Mouse (Mus musculus) left cerebral cortex, adult 8-10 months (tissue): ENCODE results near the gene Ugp2. TPM values are rescaled to one million over a fixed set of nuclear protein-coding genes. Genes with fewer than 3 reads are reported as not detected.

Experiments
- DNase-seq, 2 experiments: peaks; one replicate each; pipeline ENCODE4 v3.0.0; 2022; ENCODE audit warnings: low spot score in 2 of 2
- total RNA-seq, 4 experiments: library from RNA; stranded (reverse); gene quantifications; 2 replicates each; pipeline ENCODE4 v1.2.4; 2022

Gene Ugp2
- total RNA-seq, result 10 to 100 TPM; 68.6 to 83.5 (median 78.2) TPM

DNA sequence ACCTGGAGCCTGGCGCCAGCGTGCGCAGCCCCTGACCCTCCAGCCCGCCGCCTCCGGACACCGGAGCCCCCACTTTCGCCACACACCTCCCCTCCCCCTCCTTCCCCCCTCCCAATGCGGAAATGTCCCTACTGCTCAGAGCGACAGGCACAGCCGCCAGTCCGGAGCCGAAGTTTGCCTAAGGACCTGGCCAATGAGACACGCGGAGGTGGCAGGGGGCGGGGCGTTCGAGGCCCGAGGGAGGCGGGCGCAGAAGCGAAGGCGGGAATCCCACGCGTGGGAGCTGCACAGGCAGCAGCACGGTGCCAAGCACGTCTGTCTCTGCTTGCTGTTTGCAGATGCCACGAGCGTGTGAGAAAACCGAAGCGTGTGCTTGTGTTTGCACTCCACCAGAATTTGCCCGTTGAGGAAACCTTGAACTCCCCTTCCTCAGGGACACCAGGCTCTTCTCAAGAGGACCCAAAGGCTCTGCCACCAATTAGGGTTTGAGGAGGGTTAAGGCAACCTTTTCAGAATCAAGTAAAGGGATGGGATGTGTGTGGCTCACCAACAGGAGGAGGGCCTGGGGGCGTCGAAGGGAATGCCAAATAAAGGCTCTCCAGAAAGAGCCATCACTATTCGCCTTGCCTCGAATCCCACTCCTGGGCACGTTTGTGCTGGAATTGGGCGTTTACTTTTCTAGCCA, at the start of gene Ugp2:
Ugp2 (minus strand) TSS at position 80 of the 685 bp plus-strand sequence.
- DNase-seq, result peak; percentile 96 to 98

DNA sequence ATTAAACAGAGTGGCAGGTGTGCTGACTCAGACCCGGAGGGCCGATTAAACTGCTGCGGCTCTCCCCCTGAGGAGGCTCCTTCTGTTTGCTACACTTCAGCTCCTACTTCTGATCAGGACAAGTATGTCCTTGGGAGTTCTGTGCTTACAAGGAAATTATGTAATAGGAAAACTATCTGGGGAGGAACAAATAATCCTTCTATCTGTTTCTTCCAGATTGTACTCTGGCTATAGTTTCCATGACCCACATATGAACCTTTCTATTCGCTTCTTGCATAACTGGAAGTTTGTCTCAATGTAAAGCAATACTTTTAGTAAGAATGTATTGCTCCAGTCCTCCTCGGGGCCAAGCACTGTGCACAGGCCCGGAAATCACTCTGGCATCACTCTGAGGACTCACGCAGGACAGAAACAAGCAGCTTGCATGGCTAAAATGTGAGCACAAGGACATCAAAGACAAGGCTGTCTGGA, 43.9 kb upstream of the Ugp2 start:
- no peak for DNase-seq

DNA sequence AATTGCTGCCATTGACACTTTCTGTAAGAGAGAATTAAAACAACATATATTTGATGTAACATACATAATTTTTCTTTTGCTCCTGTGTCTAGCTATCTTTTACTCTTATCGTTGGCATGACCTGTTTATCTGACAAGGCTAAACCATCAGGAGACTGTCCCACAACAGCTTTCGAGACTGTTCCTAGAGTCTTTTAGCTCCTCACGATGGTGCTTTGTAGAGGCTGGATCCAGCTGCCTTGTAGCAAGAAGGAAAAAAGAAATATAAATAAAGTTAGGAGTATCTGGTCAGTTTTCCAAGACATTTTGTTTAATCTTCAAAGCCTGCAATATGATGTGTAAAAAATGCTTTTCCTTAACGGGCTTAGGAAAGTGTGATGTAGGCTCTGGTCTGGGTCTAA, 35.7 kb upstream of the Ugp2 start:
- DNase-seq, result no peak

DNA sequence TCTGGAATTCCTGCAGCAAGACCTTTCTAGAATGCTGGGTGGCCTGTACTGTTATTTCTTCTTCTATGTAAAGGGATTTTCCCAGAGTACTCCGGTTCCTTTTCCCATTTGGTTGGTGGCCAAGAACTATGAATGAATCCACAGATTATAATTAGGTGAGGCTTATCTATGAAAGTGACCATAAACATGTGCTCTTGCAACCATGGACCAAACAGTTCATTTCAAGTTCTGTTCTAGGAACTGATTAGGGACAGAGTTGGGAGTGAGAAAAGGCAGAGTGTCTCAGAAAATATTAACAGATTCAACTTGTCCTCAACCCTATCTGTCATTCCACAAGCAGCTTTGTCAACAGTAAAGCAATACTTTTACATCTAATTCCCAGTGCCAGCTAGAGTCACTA, 35.1 kb upstream of the Ugp2 start:
- DNase-seq, result no peak

DNA sequence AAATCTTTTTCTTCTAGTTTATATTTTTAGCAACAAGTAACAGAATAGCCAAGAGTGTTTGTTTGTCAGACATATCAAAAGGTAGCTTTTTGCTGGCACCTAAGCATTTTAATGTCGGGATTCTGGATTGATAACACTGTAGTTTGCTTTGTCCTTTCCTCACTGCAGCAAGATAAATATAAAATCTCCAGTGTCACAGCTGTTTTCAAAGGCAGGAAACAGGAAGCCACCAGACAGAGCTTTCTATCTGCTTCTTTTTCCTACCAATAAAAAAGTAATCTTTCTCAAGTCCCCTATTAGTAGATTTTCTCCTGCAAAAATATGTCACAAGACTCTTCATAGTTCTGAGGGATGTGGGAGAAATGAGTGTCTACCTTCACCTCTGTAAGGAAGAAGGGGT, 32.9 kb upstream of the Ugp2 start:
- DNase-seq, result no peak

DNA sequence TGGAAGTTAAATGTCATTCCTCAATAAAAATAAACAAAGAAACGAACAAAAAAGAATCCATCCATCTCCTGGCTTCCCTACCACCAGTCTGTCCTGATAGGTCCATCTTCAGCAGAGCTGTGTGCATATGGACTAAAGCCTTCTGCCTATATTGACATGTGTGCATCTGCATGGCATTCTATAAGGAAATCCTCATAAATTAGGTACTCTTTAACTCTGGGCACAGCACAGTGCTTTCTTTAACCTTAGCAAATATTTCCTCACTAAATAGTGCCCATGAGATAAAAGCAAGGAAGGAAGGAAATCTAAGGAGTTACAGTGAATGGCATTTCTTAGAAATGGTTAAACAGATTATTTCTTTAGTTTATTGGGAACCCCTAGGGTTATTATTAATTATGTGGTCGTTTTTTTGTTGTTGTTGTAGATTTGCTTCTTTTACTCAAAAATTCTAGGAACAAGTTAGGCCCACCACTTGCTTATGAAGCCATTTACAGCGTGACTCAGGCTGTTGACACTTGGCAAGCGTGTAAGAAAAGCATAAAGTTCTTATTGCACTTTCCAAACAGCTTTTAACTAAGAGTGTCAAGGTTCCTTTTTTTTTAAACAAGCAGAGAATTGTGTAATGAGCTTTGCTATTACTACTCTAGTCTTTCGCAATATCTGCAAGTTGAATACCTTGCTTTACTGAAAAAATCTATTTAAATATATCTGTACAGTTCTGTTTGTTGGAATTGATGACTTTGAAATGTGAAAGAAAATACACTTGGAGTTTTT, 31.7 kb upstream of the Ugp2 start:
- DNase-seq, result no peak

DNA sequence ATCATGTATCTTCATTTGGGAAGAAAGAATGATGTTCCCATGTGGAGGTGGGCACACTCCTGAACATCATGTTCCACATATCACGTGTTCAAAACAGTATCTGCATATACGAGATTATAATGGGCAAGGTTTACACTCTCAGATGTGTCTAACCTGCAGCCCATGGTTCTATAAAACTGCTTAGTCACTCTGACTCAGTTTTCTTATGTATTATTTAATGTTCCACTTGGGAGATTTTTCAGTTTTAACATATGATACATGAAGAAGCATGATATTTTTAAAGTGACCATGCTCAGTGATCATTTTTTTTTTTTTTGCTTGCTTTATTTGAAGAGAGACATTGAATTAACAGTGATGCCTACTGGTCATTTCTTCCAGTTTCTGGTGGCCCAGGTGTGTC, 30.2 kb upstream of the Ugp2 start:
- no peak for DNase-seq

DNA sequence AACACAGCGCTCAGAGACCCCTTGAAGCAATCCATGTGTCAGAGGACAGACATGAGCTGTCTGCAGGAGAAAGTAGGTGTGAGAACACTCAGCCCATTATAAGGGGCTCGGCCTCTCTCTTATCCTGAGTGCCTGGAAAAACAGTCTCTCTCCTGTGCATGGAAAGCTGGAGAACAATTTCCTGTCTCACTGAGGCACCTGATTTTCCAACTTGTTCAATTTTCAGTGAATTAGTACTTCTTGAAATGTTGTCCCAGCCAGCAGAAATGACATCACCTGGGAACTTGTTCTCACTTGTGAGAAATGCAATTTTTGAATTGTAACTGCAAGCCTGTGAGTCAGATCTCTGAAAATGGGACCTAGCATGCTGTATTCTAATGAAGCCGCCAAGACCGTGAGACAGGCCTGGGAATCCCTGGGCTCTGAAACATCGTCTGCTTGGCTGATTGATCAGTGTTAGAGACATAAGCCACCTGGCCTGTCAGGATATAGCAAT, 28.2 kb upstream of the Ugp2 start:
- no peak for DNase-seq

DNA sequence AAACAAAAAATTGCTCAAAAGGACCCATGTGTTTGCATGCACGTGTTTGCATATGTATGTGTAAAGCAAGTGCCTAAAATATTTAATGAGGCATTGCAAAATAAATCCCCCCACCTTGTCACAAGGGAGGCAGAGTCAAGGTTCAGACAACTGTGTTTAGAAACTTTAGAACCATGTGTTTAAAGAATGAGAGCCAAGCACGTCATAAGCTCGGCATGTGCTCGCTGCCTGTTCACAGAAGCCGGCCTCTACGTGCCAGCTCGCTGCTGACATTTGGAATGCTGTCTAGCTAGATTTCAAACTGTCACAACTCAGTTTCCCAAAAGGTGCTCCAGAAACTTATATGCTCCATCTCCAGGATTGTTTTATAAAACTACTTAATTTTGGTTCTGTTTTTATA, 27.5 kb upstream of the Ugp2 start:
- DNase-seq, result no peak

DNA sequence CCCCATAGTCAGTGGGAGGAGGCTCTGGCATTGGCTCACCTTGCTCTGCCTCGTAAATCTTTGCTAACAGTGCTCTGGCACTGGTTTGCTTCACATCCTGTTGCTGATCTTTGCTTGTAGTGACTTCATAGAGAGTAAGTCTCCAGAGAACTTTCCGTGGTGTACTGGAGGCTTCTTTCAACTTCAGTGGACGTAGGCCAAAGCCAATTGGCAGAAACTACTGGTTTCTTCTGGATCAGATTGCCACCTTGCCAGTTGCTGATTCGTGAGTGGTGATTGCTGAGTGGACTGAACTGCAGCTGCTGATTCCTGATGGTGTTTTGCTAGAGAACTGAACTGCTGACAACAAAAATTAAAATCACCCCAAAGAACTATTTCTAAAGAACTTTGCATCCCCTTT, 15.8 kb upstream of the Ugp2 start:
- DNase-seq, result no peak

DNA sequence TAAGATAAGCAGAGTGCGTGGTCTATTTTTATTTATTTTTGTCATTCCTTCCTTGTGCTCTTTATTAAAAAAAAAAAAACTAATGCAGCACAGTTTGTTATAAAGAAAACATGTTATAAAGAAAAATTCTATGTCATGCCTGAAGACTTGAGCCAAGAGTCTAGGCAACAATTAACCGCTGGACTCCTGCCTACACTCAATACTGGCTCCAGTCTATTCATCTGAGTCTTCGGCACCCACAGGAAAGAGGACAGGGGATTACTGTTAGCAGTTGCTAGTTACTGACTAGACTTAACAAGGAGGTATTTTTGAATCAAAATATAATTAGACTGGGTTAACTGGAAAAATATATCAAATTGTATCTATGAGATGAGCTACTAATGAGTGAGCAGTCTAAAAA, 3.1 kb upstream of the Ugp2 start:
- no peak for DNase-seq

DNA sequence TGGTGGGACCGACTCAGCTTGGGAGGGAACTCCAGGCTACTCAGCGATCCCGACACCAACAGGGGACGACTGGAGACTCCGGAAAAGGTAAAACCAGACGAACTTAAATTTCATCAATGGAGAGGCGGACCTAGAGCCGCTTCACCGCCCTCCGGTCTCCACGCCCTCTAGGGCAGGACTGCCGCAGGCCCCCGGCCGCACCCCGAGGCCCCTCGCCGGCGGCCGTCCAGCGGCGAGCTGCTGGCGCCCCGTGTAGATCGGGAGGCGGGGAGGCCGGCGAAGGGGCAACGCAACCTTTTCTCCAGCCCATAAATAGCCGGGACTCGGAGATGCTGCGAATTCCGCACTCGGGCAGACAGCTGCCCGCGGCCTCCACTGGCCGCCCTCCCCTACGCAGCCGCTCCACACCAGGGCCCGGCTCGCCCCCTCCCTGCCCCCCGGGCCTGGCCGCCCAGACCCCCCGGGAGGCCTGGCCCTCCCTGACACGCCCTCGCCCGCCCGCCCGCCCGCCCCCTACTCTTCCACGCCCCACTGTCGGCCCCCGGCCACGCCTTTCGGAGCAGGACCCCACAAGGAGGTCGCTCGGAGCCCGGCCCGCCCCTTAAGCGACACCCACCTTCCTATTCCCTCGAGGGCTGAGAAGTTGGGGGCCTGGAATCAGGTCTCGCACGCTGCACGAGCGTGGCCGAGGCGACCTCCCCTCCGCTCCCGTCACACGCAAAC, 441 bp downstream of the Ugp2 start:
- DNase-seq, result peak; percentile 35 to 69

DNA sequence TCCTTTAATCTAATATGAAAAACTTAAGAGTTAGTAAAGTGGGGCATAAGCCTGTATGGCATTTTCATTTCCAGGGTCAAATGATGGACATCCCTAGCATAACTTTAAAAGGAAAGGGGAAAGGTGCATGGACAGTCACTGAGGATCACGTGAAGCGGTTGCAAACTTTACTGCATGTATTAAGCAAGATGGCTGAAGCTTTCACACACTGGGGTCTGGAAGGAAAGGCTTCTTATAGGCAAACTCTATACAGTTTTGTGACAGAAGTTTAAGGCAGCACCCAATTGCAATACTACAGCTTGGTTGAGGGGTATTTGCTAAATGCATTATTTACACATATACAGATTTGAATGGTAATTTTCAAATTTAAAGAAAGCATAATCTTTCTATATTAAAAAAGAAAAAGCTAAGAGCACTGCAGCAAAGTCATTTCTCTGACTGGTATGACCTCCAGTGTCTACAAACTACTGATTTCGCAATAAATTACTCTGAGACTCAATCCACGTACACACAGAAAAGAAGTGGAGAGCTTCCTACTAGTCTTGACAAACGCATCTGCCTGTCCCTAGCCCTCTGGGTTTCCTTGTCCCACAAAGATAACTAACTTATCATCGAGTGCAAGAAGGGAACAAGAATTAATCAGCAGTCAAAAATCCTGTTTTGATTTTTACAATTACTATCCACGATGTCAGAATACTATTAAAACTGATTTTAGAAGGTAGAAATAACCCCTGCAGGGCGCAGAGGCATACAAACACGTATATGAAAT, 1.6 kb downstream of the Ugp2 start:
- no peak for DNase-seq

DNA sequence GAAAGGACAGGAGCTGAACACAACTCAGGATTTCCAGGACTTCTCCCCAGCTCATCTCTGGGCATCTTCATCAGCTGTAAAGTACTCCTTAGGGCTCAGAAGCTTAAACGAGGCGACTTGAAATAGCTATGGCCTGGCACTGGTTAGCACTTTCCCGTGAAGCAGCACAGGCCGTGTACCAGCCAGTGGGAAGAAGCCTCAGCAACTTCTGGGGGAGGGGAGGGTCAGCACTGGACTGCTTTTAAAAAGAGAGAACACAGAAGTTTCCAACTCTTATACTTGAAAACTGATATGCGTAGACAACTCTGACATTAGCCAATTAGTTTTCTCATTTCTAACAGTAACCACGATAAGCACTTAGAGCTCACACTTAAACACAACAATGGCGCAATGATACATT, 2.5 kb downstream of the Ugp2 start:
- no peak for DNase-seq

DNA sequence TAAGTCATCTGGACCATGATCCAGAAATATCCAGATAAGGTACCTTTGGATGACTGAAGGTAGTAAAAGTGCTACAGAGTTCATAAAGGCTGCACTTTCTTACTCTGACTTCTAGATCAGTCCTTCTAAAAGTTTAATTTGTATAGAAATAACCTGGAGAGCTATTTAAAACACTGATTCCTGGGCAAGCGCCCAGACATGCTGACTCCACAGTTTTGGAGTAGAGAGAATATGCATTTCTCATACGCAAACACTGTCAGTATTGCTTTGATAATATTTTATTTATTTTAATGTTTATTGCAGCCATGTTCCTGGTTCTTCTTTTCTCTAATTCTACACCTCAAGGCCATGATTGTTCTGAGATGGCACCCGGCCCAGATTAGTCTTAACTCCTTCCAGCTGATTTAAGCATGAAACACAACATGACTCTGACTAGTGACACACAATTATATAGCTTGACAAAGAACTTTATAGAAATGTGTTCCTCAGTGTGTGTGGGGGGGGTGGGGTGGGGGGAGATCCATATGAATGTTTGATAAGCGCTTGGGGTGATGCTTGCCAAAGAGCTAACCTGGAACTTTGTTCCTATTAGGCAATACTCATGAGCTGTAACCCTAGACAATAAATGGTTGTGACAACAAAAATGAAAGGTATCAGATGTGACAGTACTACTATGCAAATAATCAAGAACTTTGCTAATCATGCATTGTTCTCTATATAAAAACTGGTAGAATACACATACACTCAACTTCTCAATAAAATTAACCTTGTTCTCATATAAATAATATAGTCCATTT, 7.7 kb downstream of the Ugp2 start:
- no peak for DNase-seq

DNA sequence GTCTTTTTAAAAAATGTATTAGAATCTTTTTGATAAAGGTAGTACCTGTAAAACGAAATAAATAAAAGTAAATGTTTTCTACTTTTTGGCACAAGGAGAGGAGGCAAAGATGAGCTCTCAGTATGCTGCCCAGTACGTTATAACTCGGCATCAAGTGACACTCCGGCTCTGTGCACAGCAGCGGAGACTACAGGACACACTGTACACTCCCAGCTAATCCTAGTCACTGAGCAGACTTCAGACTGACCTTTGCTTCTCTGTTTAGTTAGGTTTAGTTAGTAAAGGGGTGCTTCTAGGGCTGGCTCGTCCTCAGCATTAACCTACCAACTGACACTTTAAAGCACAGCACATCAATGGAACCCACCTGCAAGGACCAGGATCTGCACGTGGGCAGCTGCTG, 19.7 kb downstream of the Ugp2 start:
- DNase-seq, result no peak

DNA sequence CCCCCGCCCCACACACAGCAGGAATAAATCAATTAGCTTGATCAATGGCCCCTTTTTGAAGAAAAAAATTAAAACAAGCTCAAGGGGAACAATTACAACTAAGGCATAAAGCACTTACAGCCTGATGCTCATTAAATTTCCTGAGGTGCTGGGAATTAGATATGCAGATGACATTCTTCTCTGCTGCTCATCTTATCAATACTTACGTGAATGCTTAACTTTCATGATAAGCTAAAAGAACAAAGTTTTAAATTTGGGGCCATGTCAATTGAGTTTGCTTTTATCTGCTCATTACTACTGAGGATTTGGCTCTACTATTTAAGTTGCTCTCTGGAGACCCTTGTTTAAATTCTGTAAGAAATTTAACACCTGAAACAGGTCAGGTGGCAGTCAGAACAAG, 22.1 kb downstream of the Ugp2 start:
- DNase-seq, result no peak

DNA sequence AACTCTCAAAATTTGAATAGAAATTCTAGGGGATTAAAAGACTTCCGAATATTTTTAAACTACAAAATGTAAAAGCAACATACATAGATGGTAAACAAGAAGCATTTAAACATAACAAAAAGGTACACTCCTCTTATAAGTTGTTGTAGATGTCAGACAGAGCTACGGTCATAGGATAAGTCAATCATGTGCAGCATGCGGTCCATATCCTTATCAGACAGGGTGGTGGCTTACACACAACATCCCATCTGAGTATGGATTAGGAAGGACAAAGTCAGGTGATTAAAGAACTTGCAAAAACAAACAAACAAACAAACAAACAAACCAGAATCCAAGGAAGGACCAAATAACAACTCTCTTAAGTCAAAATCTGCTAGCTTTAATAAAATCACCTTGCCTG, 25.0 kb downstream of the Ugp2 start:
- no peak for DNase-seq

DNA sequence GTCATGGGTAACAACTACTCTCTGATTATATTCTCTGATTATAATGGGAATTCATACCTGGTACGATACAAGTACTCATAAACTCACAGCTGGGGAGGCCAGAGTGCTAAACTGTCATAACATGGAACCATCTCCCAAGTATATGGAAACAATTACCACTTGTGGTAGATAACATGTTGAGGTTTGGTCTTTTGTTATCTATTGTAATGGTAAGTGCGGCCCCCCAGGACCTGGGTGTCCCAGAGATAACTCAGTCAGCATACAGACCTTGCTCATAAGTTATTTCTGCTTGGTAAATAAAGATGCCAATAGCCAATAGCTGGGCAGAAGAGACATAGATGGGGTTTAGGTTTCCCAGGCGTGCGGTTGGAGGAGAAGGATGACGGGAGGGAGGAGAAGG, 27.5 kb downstream of the Ugp2 start:
- no peak for DNase-seq

DNA sequence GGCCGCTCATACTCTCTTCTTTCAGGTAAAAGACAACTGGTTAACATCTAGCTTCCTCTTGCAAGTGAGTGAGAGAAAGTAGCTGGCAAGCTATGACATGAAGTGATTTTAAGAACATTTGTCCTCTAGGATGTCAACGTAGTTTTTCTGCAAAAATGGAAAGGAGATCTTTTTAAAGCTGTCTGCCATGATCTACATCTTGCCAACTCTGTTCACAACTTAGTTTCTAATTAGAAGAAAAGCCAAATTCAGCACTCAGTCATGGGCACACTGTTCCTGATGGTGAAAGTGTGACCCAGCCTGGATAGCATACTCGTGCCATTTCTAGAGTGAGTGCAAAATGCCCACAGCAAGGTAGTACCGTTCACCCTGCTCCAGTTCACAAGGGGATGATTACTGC, 31.9 kb downstream of the Ugp2 start:
- no peak for DNase-seq

DNA sequence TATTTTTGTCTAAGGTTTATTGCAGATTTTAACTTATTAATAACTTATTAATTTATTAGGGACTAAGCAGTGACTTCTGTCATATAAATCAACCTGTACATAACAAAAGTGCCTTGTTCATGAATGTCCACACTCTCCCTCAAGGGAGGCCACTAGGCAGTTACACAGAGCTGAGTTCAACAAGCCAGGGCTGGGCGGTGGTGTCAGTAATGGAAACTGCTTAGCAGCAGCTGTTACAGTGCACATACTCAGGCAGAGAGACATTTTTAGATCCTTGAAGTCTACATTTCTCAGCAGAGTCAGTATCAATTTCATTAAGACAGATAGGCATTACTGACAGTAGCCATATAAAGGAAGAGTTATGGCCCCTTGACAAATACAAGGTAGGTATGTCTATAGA, 33.1 kb downstream of the Ugp2 start:
- no peak for DNase-seq
